Mouse (Mus musculus) midbrain, embryonic 10.5 days (tissue): ENCODE measurements around the gene Zmynd19. TPM values are rescaled to one million over a fixed set of nuclear protein-coding genes. Genes with fewer than 3 reads are reported as not detected.
"Not testable (repeated sequence)": the region's sequence is repeated elsewhere in the genome, so short reads cannot be mapped to it uniquely, and the experiment has no call there.

Experiments
- DNase-seq: peaks from one replicate; pipeline ENCODE4 v3.0.0-alpha.2; 2017; ENCODE audit warnings: low spot score
- H3K27ac ChIP-seq: fragments of 300-500 bp; sonication (generic); replicated peaks from 2 replicates; pipeline ENCODE4 v1.5.1; 2016; ENCODE audit warnings: mild to moderate bottlenecking
- H3K27me3 ChIP-seq: fragments of 300-500 bp; sonication (generic); 2 replicates; pipeline ENCODE4 v1.6.1; 2016; ENCODE audit warnings: low read depth, mild to moderate bottlenecking; ENCODE audit not compliant: poor library complexity, severe bottlenecking
- H3K36me3 ChIP-seq: fragments of 300-500 bp; sonication (generic); 2 replicates; pipeline ENCODE4 v1.6.1; 2016; ENCODE audit warnings: mild to moderate bottlenecking, moderate library complexity
- H3K4me1 ChIP-seq: fragments of 300-500 bp; sonication (generic); 2 replicates; pipeline ENCODE4 v1.6.1; 2016
- H3K4me3 ChIP-seq: fragments of 300-500 bp; sonication (generic); 2 replicates; pipeline ENCODE4 v1.5.1; 2016; ENCODE audit warnings: mild to moderate bottlenecking, moderate library complexity
- H3K9me3 ChIP-seq: fragments of 300-500 bp; sonication (generic); replicated peaks from 2 replicates; pipeline ENCODE4 v1.6.1; 2016; ENCODE audit warnings: mild to moderate bottlenecking
- WGBS: fragments of 180-500 bp; shearing (Covaris S2); methylation state at CpG from one replicate; pipeline ENCODE4 v1.1.7; 2016; 5-methylcytosine and 5-hydroxymethylcytosine counted together
- polyA plus RNA-seq: library from polyadenylated mRNA; unstranded; fragments of >200 nt; fragmentation: Nextera tagmentation; extraction: Ambion mirVana; gene quantifications from 2 replicates; pipeline ENCODE4 v1.2.1, GENCODE M21; 2016

Zmynd19 gene
- polyA plus RNA-seq, 1 experiment from 2014 or later: 22.8 TPM

- peaks cover 12% of the 10 kb centered on the region for H3K4me1 ChIP-seq
- peaks cover 82% of the 10 kb centered on the region for H3K36me3 ChIP-seq
- 44% methylated on average over 3 of the region's 3 CpGs for WGBS
- H3K9me3 ChIP-seq: no peaks in the 10 kb centered on the region
- peak; percentile 41 for DNase-seq
- H3K4me3 ChIP-seq: no peak overlapping the region
- no peak overlapping the region for H3K27ac ChIP-seq
- H3K27me3 ChIP-seq: no peaks in the 10 kb centered on the region
These were observed 11.3 kb downstream of the Zmynd19 start for GRCm38 (mm10) chr2:24960910-24961309.

GRCm38 (mm10) chr2:24962304-24963000 is 12.9 kb downstream of the Zmynd19 start, which contains the start of gene Dph7:
Dph7 (plus strand) TSS chr2:24962400.
- Histone ChIP-seq H3K4me1 (peaks cover 12% of the 10 kb centered on the region), H3K27ac (peak within 1 kb of the TSS; percentile 92), H3K9me3 (no peaks in the 10 kb centered on the region), H3K4me3 (peak within 1 kb of the TSS; percentile 92), H3K36me3 (peaks cover 82% of the 10 kb centered on the region), H3K27me3 (no peaks in the 10 kb centered on the region)
- peak; percentile 88 for DNase-seq
- WGBS: 2% methylated on average over 28 of the region's 28 CpGs

GRCm38 (mm10) chr2:24970386-24970785 is 20.8 kb downstream of the Zmynd19 start:
- Histone ChIP-seq H3K27ac (no peak overlapping the region), H3K36me3 (peaks cover 83% of the 10 kb centered on the region), H3K27me3 (no peaks in the 10 kb centered on the region), H3K9me3 (no peaks in the 10 kb centered on the region), H3K4me3 (no peak overlapping the region), H3K4me1 (peaks cover 22% of the 10 kb centered on the region)
- WGBS: 83% methylated on average over 4 of the region's 4 CpGs
- no peak for DNase-seq

GRCm38 (mm10) chr2:24974452-24974851 is 24.9 kb downstream of the Zmynd19 start:
- Histone ChIP-seq H3K27ac (peak overlapping the region; percentile 90), H3K4me3 (peak overlapping the region; percentile 85), H3K36me3 (peaks cover 44% of the 10 kb centered on the region), H3K4me1 (peaks cover 32% of the 10 kb centered on the region)
- DNase-seq, H3K9me3 ChIP-seq, H3K27me3 ChIP-seq: not testable (repeated sequence)
- under 1% methylated on average over 17 of the region's 17 CpGs for WGBS

DNA sequence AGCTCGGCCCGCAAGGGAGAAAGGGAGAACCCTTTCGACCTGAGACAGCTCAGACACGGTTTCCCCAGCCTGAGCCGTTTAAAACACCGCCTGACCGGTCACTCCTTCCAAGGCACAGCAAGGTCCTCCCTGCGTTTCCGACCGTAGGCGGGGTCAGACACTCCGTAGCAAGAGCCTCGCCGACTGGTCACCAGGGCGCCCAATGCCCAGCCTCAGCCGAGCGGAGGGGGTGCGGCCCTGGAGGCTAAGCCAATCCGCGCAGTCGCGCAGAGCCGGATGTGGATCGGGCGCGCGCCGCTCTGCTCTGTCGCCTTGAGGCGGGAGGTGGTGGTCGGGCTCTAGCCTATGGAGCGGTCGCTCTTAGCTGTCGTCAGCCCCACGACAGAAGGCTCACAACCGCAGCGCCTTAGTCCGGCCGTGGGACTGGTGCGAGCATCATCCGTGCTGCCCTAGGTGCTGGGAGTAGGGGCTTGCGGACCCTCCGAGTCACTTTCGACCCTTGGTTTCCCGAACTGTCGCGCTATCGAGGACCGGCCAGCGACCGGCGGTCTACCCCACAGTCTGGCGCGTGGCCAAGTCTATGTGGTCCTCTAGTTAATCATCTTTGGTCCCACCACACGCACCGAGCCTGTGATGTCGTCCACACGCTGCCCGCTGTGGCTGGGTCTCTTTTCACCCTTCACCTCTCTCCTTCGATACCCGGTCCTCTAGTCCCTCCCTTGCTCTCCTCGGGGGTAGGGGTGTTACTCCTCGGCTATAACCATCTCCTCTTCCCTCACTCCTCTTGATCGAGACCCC is 25.5 kb downstream of the Zmynd19 start, which contains the start of gene Mrpl41:
TSS of gene Mrpl41 (minus strand) at position 193 of the 798 bp plus-strand sequence.
- DNase-seq: peak; percentile 99
- Histone ChIP-seq H3K36me3 (peaks cover 37% of the 10 kb centered on the region), H3K27me3 (no peaks in the 10 kb centered on the region), H3K27ac (peak within 1 kb of the TSS; percentile 90), H3K4me1 (peaks cover 32% of the 10 kb centered on the region), H3K9me3 (no peaks in the 10 kb centered on the region), H3K4me3 (peak within 1 kb of the TSS; percentile 85)
- WGBS: under 1% methylated on average over 64 of the region's 64 CpGs

GRCm38 (mm10) chr2:24975704-24976297 is 26.2 kb downstream of the Zmynd19 start, which contains the start of gene Pnpla7:
Pnpla7 (plus strand) TSS chr2:24976033.
- H3K4me3 ChIP-seq: peak within 1 kb of the TSS; percentile 85
- peaks cover 32% of the 10 kb centered on the region for H3K4me1 ChIP-seq
- H3K9me3 ChIP-seq: no peaks in the 10 kb centered on the region
- DNase-seq: peak; percentile 72
- H3K36me3 ChIP-seq: peaks cover 30% of the 10 kb centered on the region
- no peaks in the 10 kb centered on the region for H3K27me3 ChIP-seq
- H3K27ac ChIP-seq: peak within 1 kb of the TSS; percentile 90
- 1% methylated on average over 16 of the region's 16 CpGs for WGBS

DNA sequence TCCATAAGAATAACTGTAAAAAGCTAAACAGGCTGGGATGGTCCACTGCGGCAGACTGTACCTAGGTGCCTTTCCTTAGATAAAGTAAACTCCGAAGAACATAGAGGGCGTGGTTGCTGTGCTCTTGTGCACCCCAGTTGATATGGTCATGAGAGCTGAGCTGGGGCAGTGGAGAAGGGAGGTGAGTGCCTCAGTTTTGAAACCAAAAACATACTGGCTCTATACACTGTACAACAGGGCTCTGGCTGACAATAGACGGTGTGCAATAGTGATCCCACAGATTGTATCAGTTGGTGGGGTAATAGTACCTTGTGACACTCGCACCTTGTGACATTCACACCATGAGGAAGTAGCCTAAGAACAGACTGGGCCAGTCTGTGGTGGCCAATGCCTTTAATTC is 27.4 kb downstream of the Zmynd19 start:
- Histone ChIP-seq H3K27ac (no peak overlapping the region), H3K4me3 (0 out of 2 replicates have a peak overlapping the region, but pooled peaks have one; percentile 85), H3K27me3 (no peaks in the 10 kb centered on the region), H3K4me1 (peaks cover 32% of the 10 kb centered on the region), H3K9me3 (no peaks in the 10 kb centered on the region), H3K36me3 (peaks cover 19% of the 10 kb centered on the region)
- DNase-seq: no peak
- WGBS: 89% methylated on average over 5 of the region's 5 CpGs

- Histone ChIP-seq H3K4me1 (no peaks in the 10 kb centered on the region), H3K4me3 (no peak overlapping the region), H3K36me3 (0 out of 2 replicates have a peak, but pooled peaks cover 5% of the 10 kb centered on the region), H3K27me3 (no peaks in the 10 kb centered on the region), H3K27ac (no peak overlapping the region), H3K9me3 (no peaks in the 10 kb centered on the region)
- 64% methylated on average over 2 of the region's 2 CpGs for WGBS
- DNase-seq: no peak
These were observed 38.2 kb downstream of the Zmynd19 start for GRCm38 (mm10) chr2:24987762-24988161.

DNA sequence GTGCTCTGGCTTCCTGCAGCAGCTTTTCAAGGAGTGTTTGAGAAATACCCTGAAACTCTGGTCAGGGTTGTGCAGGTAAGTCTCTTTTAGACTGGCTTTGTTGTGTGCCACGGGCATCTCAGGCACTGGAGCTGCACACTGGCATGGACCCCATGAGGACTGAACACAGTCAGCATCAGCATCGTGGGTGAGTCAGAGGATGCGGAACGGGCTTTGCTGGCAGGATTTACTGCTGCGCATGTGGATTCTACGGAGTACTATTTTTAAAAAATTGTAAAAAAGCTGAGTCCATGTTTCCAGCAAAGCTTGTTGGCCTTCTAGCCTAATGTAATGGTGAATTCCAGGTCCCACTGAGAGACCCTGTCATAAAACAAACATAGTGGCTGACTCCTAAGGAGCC is 45.7 kb downstream of the Zmynd19 start:
- WGBS: 91% methylated on average over 6 of the region's 6 CpGs
- no peak overlapping the region for H3K27ac ChIP-seq
- no peaks in the 10 kb centered on the region for H3K27me3 ChIP-seq
- DNase-seq: no peak
- H3K4me1 ChIP-seq: peaks cover 2% of the 10 kb centered on the region; the same call in 1 of the 2 replicates
- no peak overlapping the region for H3K4me3 ChIP-seq
- no peaks in the 10 kb centered on the region for H3K9me3 ChIP-seq
- H3K36me3 ChIP-seq: no peaks in the 10 kb centered on the region

GRCm38 (mm10) chr2:24996471-24996870 is 46.9 kb downstream of the Zmynd19 start:
- 85% methylated on average over 2 of the region's 2 CpGs for WGBS
- no peaks in the 10 kb centered on the region for H3K27me3 ChIP-seq
- no peaks in the 10 kb centered on the region for H3K36me3 ChIP-seq
- H3K27ac ChIP-seq: no peak overlapping the region
- H3K4me3 ChIP-seq: no peak overlapping the region
- H3K4me1 ChIP-seq: peaks cover 5% of the 10 kb centered on the region; the same call in 1 of the 2 replicates
- H3K9me3 ChIP-seq: no peaks in the 10 kb centered on the region
- DNase-seq: no peak

- peaks cover 11% of the 10 kb centered on the region; the same call in 1 of the 2 replicates for H3K4me1 ChIP-seq
- peak; percentile 19 for DNase-seq
- H3K27me3 ChIP-seq: no peaks in the 10 kb centered on the region
- H3K27ac ChIP-seq: no peak overlapping the region
- WGBS: 84% methylated on average over 3 of the region's 3 CpGs
- no peaks in the 10 kb centered on the region for H3K9me3 ChIP-seq
- H3K4me3 ChIP-seq: no peak overlapping the region
- no peaks in the 10 kb centered on the region for H3K36me3 ChIP-seq
These were observed 51.1 kb downstream of the Zmynd19 start for GRCm38 (mm10) chr2:25000544-25001235.
